Mouse (Mus musculus) lung, postnatal 0 days (tissue): ENCODE data around the gene Serpinf2.

Experiments
- CTCF ChIP-seq: IDR thresholded peaks from 2 replicates; pipeline ENCODE4 v1.5.1; 2016; ENCODE audit warnings: antibody characterized with exemption, mild to moderate bottlenecking
- EP300 ChIP-seq: IDR thresholded peaks from 2 replicates; pipeline ENCODE4 v1.6.1; 2016; ENCODE audit warnings: antibody characterized with exemption, mild to moderate bottlenecking, control low read depth

DNA sequence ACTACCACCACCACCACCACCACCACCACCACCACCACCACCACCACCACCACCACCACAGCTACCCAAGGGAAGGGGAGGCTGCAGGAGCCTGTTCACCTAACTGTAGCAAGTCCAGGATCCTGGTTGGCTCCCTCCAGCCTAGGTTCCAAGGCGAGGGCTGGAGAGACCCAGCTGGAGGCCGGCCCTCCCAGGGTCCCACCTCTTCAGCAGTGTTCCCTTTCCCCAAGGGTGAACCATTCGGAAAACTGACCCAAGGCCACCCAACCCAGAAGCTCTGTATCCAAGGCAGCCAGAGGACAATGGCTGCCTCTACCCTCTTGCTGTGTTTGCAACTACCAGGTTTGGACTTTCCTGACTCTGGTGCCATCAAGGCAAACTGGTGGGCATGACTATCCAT is 560 bp upstream of the Serpinf2 start:
- TF ChIP-seq CTCF (no peak), EP300 (no peak)
